Mouse (Mus musculus) neural tube, postnatal 0 days (tissue): Measurements from ENCODE around the gene Hrasls. TPM values are rescaled to one million over a fixed set of nuclear protein-coding genes. Genes with fewer than 3 reads are reported as not detected.

Experiments used
- polyA plus RNA-seq: library from polyadenylated mRNA; unstranded; fragments of >200 nt; fragmentation: Nextera tagmentation; extraction: Ambion mirVana; gene quantifications from 2 replicates; pipeline ENCODE4 v1.2.1, GENCODE M21; 2015

Gene Hrasls
- 6.9 and 7.4 TPM in 2 replicates for polyA plus RNA-seq

GRCm38 (mm10) chr16:29209605-29210411 lies at the start of gene Hrasls:
Gene Hrasls (plus strand): TSS chr16:29209695.

Other genes with a start within 250 kb of the Hrasls start
- gene Atp13a5, start 169.0 kb downstream of the Hrasls start, polyA plus RNA-seq = 7.8 and 9.9 TPM in 2 replicates